Mouse (Mus musculus) kidney, adult 11 months (tissue): ENCODE measurements around the gene Lmo1.
"Not testable (repeated sequence)": the region's sequence is repeated elsewhere in the genome, so short reads cannot be mapped to it uniquely, and the experiment has no call there.

Experiments used
- DNase-seq: peaks from one replicate; pipeline ENCODE4 v3.0.0; 2022

Gene Lmo1

DNA sequence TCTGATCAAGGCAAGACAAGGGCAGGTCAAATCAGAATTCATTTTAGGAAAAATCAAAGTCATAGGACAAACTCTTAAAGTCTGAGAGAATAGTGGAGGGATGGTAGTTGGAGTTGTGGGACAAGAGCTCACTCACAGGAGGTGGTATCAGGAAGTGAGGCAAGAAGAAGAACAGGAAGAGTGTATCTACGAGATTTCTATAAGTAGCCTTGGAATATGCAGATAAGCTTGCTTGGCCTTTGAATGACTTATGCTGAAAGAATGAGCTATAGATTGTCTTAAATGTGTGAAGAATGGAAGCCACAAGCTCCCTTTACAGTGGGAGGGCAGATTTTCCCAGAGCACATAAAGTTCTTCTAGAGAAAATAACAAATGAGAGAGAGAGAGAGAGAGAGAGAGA is 70.1 kb downstream of the Lmo1 start:
- no peak for DNase-seq

DNA sequence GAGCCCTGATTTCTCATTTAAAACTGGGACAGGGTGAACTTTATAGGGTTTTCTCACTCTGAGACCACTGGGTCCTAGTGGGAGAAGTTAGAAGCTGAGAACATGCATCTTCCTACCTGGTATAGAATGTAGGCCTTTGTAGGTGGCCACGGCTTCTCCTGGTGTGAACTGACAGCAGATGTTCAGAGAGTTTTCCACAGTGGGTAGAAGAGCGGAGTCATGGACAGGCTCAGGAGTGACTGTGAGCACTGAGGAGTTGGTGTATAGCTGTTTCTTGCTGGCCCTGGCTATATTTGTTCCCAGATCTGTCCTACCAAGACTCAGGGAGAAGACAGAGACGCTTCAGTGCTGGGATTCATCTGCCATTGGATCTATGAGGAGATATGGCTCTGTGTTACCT is 73.8 kb downstream of the Lmo1 start:
- DNase-seq: no peak

DNA sequence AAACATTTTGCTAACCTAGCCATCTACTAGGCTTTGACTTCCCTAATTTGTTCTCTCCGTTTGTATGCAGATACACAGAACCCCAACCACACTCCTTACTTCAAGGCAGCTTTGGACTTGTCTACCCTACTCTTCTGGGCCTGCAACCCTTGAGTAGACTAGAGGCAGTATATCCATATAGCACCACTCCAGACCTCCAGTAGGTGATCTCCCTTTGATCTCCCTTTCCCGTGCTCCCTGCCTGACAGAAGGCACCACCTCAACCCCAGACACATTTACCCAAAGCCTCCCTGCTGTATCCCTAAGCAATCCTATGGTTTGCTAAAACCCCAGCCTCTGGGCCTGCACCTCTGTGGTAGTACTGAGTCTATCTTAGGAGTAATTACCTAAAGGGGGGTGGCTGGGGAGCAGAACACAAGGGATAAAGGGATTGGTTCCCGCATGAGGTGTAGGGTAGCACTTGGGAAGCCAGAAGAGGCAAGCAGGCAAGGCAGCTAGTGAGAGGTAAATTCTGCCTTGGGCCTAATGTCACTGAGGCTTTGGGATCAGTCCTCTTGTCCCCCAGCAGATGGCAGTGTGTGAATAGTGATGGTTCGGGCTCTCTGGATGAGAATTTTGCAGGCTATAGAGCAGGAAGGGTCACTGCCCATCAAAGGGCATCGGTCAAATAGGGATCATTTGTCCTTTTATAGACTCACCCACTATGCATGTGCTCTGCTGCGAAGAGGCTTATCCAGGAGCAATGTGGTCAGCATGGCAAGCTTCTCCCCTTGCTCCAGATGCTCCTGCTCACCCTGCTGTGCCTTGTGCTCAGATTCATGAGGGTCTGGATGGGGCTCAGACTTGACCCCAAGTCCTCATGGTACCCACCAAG is 76.6 kb downstream of the Lmo1 start:
- no peak for DNase-seq

DNA sequence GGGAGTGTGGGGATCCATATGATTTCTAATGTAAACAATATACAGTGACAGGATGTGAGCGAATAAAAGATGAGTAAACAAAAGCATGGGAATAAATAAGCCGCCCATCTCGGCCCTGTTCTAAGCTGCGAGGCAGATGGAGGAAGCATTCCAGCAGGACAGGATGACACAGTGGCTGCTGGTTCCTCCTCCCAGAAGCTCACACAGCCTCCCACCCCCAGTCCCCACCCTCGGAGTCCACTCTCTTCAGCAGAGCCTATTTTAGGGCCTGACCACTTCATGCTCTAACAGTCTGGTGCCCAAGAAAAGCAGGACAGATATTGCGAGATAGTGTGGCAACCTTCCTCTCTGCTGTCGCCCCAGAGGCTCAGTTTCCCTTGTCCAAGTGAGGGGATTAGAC is 77.8 kb downstream of the Lmo1 start:
- DNase-seq: no peak

DNA sequence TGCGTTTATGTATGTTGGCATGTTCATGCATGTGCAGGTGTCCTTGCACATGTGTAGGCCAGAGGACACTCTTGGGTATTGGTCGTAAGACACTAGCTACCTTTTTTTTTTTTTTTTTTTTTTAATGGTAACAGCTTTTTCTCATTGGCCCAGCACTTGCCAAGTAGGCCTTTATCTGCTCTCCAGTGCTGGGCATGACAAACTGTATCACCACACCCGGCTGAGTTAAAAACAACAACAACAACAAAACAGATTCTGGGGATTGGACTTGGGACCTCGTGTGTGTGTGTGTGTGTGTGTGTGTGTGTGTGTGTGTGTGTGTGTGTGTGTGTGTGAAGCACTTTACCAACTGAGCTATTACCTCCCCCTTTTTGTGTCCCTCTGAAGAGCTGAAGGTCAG is 78.4 kb downstream of the Lmo1 start:
- DNase-seq: no peak

DNA sequence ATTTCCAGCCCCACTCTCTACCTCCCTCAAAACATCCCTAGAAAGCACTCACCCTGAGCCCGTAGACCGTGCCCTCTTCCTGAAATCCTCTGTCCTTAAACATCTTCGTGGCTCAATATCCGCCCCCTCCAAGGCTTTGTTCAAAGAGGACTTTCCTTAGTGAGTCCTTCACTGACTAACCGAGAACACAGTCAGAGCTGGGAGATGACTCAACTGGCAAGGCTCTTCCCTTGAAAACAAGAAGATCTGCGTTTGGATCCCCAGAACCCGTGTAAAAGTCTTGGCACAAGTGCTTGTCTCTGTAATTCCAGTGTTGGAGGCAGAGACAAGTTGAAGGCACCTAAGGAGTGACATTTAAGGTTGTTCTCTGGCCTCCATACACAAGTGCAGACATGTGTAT is 80.7 kb downstream of the Lmo1 start:
- DNase-seq: no peak

DNA sequence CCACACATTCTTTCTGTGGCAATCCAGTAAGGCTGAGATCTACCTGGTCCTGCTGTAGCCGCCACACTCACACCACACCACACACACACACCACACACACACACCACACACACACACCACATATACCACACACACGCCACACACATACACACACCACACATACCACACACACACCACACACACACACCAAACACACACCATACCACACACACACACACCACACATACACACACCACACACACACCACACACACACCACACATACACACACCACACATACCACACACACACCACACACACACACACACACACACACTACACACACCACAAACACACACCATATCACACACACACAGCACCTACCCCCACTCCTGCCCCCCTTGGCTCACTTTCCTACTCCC is 83.7 kb downstream of the Lmo1 start:
- not testable (repeated sequence) for DNase-seq
